Mouse (Mus musculus): ENCODE results near the gene Vps33b.

DNA sequence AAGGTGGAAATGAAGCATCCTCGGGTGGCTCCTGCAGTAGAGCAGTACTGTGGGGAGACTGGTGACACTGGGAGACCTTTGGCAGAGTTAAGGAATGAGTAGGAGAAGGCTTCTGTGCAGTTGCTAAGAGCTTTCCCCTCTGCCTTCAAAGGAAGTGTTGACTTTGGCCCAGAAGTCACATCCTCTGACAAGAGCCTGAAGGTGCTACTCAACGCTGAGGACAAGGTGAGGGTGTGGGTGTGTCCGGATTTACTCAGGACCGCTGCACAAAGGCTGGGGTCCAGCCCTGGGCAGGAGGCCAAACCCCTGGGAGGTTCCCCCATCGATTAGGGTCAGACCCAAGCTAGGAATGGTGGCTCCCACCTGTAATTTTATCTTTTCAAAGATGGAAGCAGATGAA is 14.9 kb downstream of the Vps33b start:
- TF ChIP-seq CTCF (IDR thresholded peaks at IDR 0.05; ENCODE audit: control insufficient read depth, insufficient read depth, low read length) (no peak), POLR2A (IDR thresholded peaks at IDR 0.05; ENCODE audit: borderline replicate concordance, control insufficient read depth, low read depth, low read length) (no peak)

Measured in bone marrow, adult 2 months (tissue).